Mouse (Mus musculus): Measurements from ENCODE around the gene Slc27a1.

DNA sequence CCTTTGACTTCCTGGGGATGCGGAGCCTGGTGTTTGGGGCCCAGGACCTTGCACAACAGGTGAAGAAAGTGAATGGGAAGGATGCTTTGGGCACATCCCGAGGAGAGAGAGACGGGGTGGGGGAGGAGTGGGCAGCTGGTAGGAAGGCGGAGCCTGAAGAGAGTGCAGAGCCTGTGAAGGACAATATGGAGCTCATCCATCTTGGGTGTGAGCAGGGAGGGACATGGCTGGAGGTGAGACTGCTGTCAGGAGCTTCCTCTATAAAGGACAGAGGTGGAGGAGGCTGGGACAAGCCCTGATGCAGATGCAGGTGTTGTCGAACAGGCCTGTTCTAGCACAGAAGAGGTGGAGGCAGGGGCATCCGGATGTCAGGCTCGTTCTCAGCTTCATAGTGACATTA, 35.3 kb downstream of the Slc27a1 start:
- no peak for TF ChIP-seq CTCF (IDR thresholded peaks at IDR 0.05; ENCODE audit: low read depth, low read length)
- no peak for TF ChIP-seq POLR2A (IDR thresholded peaks at IDR 0.05; ENCODE audit: extremely low read depth, insufficient read depth, low read length)

Measured in liver, adult 2 months (tissue).